Mouse (Mus musculus) E14TG2a.4 (cell line): ENCODE results near the gene Trp53i13.

Source experiments
- CTCF ChIP-seq: conservative IDR thresholded peaks from 2 replicates; pipeline ENCODE4 v1.5.1; 2014; ENCODE audit warnings: low read length
- NANOG ChIP-seq: IDR thresholded peaks from 2 replicates; pipeline ENCODE4 v1.6.1; 2014; ENCODE audit warnings: borderline replicate concordance, low read length, mixed read lengths

DNA sequence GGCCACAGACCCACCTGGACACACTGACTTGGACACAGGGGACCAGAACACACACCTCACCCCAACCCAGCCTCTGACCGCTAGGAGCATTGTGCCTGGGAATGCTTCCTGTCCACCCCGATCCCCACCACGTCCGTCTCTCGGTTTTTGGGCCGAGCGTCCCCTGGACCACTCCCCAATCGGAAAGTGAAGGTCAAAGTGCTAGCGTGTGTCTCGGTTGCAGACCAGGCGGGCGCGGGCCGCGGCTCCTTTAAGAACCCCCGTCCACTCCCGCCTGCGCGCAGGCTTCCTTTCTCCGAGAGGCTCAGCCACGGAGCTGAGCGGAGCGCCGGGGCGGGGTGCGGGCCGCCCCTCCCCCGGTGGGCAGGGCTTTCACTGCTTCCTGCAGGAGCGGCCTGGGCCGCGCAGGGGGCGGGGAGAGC, 22.9 kb downstream of the Trp53i13 start:
- peak; percentile 10; the same call in 1 of the 2 replicates for TF ChIP-seq CTCF
- TF ChIP-seq NANOG = no peak
